Mouse (Mus musculus): ENCODE data around the gene Pacsin3. TPM values are rescaled to one million over a fixed set of nuclear protein-coding genes. Genes with fewer than 3 reads are reported as not detected.

Gene Pacsin3
- polyA plus RNA-seq, 1 experiment from 2014 or later, result 30.0 TPM

Other genes with a start within 250 kb of the Pacsin3 start
- gene Rapsn, start 220.3 kb upstream of the Pacsin3 start, polyA plus RNA-seq (2016; fragmentation: Nextera tagmentation; extraction: Ambion mirVana), result 0.41 and 1.7 TPM in 2 replicates
- 341 and 347 TPM in 2 replicates for gene Psmc3, start 201.9 kb upstream of the Pacsin3 start, polyA plus RNA-seq (2016; fragmentation: Nextera tagmentation; extraction: Ambion mirVana)
- gene Slc39a13, start 185.5 kb upstream of the Pacsin3 start, polyA plus RNA-seq (2016; fragmentation: Nextera tagmentation; extraction: Ambion mirVana), result 21.3 and 25.8 TPM in 2 replicates
- 4.3 TPM in 2 replicates for gene Spi1, start 173.6 kb upstream of the Pacsin3 start, polyA plus RNA-seq (2016; fragmentation: Nextera tagmentation; extraction: Ambion mirVana)
- 0.32 TPM in 1 of 2 replicates, not detected in the other for gene Mybpc3, start 137.8 kb upstream of the Pacsin3 start, polyA plus RNA-seq (2016; fragmentation: Nextera tagmentation; extraction: Ambion mirVana)
- 17.1 and 23.1 TPM in 2 replicates for gene Madd, start 72.1 kb upstream of the Pacsin3 start, polyA plus RNA-seq (2016; fragmentation: Nextera tagmentation; extraction: Ambion mirVana)
- 2.0 and 2.1 TPM in 2 replicates for gene Nr1h3, start 53.1 kb upstream of the Pacsin3 start, polyA plus RNA-seq (2016; fragmentation: Nextera tagmentation; extraction: Ambion mirVana)
- gene Acp2, start 53.1 kb upstream of the Pacsin3 start, polyA plus RNA-seq (2016; fragmentation: Nextera tagmentation; extraction: Ambion mirVana), result 29.6 and 34.9 TPM in 2 replicates
- 8.3 and 10.5 TPM in 2 replicates for gene Ddb2, start 19.0 kb upstream of the Pacsin3 start, polyA plus RNA-seq (2016; fragmentation: Nextera tagmentation; extraction: Ambion mirVana)
- 93.6 and 94.4 TPM in 2 replicates for gene Arfgap2, start 9.0 kb downstream of the Pacsin3 start, polyA plus RNA-seq (2016; fragmentation: Nextera tagmentation; extraction: Ambion mirVana)
- 86.4 and 96.7 TPM in 2 replicates for gene 1110051M20Rik, start 188.8 kb downstream of the Pacsin3 start, polyA plus RNA-seq (2016; fragmentation: Nextera tagmentation; extraction: Ambion mirVana)
- 6.4 and 7.6 TPM in 2 replicates for gene Lrp4, start 201.6 kb downstream of the Pacsin3 start, polyA plus RNA-seq (2016; fragmentation: Nextera tagmentation; extraction: Ambion mirVana)

Data from hindbrain, embryonic 10.5 days (tissue).